Mouse (Mus musculus) kidney, adult 18-20 months (tissue): ENCODE measurements around the gene Ddr1.
"Not testable (repeated sequence)": the region's sequence is repeated elsewhere in the genome, so short reads cannot be mapped to it uniquely, and the experiment has no call there.

ENCODE experiments used
- DNase-seq: peaks from one replicate; pipeline ENCODE4 v3.0.0; 2021

Gene Ddr1

DNA sequence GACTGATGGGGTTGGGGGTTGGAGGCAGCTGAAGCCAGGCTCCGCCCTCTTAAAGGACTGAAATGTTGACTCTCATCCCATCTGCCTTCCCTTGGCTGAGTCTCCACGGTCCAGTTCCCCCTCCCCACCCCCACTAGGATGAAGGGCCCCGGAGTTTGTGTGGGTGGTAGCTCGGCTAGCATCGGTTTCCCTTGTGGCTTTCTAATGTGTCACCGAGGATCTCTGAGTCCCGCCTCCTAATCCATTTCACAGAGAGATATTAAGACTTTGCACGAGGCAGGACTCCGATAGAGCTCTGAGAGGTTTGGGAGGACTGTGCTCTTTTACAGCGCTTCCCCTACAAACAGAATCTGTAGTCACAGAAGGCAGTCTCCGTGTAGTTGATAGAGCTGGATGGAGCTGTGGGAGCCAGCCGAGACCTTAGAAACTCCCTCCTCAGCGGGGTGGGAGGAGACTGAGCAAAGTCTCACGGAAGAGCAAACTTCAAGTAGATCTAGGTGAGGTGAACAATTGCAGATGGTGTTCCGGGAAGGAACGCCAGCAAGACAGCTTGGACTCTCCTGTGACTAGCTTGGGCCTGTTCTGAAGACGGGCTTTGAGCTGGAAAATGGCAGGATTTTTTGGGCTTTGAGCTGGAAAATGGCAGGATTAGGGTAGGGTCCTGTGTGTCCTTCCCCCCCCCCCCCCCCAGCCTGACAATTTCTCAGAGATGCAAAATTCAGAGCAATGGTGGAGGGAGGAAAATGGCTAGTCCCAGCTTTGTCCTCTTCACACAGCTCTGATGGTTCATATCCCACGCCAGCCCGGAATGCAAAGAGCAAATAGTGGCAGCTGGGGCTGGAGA lies at the start of gene Ddr1:
TSS of gene Ddr1 (minus strand) at position 1 of the 844 bp plus-strand sequence.
- peak; percentile 76 for DNase-seq

DNA sequence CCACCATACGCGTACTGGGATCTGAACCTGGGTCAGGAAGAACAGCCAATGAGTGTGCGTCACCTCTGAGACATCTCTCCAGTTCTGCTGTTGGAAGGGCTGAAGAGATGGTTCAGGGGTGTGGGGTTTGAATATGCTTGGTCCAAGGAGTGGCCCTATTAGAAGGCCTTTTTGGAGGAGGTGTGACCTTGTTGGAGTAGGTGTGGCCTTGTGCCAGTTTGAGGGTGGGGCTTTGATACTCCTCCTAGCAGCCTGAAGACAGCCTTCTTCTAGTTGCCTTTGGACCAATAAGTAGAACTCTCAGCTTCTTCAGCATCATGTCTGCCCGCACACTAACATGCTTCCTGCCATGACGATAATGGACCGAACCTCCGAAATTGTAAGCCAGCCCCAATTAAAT lies 49.2 kb upstream of the Ddr1 start:
- no peak for DNase-seq

DNA sequence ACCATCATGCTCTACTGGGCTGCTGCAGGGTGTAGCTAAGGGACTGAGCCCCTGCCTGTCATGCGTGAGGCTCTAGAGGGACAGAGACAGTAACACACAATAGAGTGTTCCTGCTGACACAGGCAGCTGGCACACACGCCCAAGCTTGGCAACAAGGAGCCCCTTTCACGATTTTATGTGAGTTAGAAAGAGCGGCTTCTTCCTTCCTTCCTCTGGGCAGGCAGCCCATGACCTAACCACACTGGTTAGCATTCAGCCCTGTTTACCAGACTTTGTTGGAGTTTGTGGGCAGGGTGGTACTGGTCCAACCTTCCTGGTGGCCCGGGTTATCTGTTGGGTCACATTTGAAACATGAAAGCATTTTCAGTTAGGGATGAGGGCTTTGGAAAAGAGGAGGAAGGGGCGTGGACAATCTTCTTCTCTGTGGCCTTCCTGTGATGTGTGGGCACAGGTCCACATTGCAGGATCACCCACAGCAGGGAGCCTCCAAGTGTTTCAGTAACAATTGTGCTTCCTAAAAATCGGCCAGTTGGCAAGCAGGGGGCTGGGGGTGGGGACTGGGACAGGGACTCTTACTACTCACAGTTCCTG lies 47.9 kb upstream of the Ddr1 start:
- DNase-seq = peak; percentile 38

DNA sequence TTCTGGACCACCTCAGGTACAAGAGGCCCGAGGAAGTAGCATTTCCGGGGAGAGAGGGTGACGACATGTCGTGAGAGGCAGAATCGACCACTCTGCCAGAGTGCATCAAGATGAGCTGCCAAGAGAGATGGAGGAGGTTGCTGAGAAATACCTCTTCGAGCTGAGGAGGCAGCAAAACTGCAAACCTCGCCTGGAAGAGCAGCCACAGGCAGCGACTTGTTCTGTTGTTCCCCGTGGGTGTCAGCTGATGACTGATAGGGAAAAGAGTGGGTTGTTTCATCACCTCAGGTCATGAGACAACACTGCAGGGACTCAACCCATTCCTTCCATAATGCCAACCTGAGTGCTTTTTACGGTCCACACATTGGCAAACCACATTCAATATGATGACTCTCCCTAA lies 45.3 kb upstream of the Ddr1 start:
- DNase-seq = no peak

DNA sequence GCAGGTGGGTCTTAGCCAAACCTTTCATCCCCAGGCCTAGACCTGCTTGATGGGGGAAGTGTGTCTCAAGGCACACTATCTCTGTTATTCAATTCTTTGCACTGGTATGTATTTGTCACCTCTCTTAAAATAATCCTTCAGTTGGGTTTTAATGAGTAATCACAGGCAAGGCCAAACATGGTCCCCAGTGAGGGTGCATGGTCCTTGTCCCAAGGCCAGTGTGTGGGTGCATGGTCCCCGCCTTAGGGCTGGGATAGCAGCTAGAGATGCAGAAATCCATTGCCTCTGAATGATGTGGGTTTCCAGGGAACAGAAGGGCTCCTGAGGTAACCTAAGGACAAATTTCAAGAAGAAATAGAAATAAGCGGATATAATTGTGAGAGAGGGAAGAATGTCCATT lies 39.9 kb upstream of the Ddr1 start:
- no peak for DNase-seq

DNA sequence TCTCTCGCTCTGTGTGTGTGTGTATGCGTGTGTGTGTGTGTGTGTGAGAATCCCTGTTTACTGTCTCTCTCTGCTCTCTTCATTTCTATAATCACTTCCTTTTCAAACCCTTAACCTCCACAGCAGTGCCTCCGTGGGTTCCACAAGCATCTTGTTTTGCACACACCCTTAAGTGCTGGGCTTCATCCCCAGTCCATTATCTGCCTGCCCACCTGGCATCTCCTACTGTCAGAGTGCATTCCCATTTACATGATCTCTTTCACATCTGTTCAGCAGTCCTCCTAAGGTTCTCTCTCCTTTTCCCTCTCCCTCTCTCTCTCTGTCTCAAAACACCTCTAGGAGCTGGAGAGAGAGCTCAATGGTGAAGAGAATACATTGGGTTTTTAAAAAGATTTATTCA lies 38.5 kb upstream of the Ddr1 start:
- DNase-seq = no peak

DNA sequence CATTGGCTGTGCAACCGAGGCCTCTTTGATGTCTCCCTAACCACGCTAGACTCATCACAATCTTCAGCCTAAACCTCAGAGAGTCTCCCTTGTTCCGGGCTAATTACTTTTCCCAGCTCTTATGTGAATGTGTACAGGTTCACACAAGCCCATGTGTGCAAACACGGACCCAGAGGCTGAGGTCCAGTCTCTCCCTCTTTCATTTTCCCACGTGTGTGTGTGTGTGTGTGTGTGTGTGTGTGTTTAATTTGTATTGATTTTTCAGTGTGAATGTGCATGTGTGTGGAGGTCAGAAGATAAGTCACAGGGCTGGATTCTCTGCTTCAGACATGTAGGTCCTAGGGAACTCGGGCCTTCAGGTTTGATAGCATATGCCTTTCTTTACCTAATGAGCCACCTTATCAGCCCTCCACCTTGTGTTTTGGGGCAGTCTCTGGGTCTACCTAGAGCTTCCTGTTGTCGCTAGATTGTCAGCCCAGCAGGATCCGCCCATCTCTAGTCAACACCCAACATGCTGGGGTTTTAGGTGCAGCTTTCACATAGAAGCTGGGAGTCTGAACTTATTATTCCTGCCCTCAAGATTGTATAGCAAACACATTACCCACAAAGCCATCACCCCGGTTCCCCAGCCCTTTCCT lies 37.3 kb upstream of the Ddr1 start:
- no peak for DNase-seq

DNA sequence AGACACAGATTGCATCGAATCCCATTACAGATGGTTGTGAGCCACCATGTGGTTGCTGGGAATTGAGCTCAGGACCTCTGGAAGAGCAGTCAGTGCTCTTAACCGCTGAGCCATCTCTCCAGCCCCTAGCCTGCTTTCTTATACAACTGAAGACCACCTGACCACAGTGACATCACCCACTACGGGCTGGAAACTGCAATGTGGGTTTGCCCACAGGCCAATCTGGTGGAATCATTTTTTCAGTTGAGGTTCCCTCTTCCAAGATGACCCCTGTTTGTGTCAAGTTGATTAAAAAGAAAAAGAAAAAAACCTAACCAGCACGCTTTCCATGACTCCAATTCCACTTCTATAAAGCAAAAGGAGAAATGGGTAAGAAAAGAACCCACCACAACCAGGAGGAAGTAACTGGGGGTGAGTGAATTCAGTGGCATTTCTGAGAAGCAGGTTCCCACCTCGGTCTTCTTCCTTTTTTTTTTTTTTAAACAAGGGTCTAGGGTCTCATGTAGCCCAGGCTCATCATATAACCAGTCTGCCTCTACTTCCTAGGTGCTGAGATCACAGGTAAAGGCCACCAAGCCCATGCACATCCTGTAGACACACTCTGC lies 36.0 kb upstream of the Ddr1 start:
- no peak for DNase-seq

DNA sequence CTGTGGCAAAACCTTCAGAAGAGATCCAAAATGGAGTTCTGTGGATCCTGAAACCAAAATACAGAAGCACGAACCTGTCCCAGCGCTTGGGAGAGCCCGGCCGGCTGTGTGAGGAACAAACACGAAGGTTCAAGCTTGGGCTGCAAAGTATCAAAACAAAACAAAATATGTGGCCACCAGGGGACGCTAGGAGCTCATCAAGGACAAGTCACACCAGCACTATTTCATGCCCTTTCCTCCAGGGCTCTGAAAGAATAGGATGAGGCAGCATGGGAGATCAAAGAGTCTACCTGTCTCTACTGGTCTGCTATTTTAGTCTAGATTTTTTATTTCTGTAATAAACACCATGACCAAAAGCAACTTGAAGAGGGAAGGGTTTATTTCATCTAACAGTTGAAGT lies 35.3 kb upstream of the Ddr1 start:
- peak; percentile 92 for DNase-seq

DNA sequence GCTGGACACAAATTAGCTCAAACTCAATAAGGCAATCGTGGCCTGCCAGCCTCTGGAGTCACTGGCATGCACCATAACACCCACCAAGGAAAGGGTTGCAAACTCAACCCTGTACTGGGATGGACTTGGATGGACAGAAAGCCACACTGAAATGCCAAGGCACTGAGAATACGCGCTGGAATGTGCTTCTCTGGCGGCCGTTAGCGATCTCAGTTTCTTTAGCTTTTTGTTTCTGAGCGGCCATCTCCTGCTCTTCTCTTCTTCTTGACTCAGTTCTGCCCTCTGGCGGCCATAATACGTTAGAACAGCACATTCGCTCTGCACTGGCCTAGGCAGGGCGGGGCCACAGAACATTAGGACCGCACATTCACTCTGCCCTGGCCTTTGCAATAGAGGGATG lies 33.3 kb upstream of the Ddr1 start:
- peak; percentile 88 for DNase-seq

DNA sequence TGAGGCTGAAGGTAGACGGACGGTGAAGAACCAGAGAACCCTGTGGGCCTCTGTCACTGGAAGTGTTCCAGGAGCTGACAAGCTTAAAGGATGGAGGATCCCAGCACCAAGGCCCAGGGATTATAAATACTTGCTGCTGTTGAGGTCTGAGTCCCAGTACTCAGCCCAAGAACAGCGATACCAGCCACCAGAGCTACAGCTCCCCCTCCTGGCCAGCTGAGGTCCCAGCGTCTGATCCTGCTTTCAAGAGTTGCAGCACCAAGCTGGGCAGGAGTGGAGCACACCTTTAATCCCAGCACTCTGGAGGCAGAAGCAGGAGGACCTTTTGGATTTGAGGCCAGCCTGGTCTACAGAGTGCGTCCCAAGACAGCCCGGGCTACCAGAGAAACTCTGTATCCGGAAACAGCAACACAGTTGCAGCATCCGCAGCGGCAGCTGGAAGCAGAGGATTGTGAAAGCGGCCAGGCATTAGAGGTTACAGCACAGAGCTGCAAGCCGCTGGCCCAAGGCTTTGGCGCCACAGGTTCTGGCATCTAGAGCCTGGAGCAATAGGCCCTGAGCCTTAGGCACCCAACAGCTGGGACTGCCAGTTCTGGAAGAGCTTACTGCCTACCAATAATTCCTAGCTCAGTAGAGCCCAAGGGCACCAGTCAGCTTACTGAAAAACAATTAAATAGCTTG lies 32.0 kb upstream of the Ddr1 start:
- DNase-seq = peak; percentile 82

DNA sequence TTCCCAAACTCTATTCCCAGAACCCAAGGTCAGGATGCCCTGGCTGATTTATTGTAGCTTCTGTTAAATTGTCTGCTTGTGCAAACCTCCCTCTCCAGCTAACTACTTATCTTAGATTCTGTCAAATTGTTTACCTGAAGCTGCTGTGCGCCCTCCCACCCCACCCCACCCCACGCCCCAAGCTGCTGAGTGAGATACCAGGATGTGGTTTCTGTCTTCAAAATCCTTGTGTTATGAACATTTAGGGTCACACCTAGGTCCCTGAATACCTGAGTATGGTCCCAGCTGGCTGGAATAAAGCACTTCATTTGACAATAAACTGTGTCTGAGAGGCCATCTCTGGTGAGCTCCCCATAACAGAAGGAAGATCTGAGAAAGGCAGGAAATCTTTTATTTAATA lies 30.1 kb upstream of the Ddr1 start:
- DNase-seq = no peak

DNA sequence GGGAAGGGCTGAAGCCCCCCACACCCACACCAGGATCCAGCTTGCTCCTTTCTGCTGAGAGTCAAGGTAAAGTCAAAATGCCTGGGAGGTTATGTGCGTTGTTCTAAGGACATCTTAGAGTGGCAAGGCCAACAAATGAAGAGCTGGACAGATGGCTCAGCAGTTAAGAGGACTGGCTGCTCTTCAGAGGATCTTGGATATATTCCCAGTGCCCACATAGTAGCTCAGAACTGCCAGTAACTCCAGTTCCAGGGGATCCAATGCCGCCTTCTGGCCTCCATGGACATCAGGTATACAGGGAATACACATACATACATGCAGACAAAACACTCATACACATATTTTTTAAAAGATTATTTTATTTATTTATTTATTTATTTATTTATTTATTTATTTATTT lies 29.0 kb upstream of the Ddr1 start:
- DNase-seq = no peak

DNA sequence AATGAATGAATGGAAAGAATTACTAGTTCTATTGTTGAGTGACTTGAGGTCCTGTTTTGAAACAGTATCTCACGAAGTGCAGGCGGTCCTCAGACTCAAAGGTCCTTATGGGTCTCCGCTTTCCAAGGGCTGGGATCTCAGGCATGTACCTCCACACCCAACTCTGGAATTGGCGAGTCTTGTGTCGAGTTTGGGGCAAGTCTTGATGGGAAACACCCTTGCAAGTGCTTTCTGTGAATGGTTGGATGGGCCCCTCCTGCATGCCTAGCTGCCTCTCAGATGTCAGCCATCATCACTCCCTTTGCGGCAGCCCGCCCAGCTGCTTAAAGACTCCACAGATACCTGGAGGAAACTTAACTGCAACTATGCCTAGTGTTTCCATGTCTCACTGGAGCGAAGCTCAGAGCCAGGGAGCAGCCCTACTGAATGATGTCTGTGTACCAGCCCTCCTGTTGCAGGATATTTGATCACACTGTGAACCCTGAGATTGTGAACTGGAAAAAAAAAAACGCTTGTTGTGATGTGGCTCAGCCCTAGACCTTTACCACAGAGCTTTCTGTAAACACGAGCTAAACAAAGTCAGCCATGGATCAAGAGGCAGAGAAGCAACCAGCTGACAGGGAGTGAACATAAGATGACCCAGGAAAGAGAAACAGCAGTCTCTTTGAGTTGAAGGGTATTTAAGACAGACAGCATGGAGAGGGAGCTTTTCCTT lies 27.2 kb upstream of the Ddr1 start:
- DNase-seq = no peak

DNA sequence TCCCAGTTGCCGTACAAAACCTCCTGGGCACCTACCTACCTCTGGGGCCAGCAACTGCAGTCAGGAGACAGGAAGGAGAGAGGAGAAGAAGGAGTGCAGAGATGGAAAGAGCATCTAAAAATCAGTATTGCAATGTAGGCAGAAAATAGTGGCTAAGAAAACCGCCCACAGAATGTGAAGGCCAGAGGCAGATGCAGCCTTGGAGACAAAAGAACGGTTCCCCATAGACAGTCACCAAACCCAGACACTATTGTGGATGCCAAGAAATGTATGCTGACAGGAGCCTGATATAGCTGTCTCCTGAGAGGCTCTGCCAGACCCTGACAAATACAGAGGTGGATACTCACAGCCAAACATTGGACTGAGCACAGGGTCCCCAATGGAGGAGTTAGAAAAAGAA lies 25.7 kb upstream of the Ddr1 start:
- DNase-seq = not testable (repeated sequence)

DNA sequence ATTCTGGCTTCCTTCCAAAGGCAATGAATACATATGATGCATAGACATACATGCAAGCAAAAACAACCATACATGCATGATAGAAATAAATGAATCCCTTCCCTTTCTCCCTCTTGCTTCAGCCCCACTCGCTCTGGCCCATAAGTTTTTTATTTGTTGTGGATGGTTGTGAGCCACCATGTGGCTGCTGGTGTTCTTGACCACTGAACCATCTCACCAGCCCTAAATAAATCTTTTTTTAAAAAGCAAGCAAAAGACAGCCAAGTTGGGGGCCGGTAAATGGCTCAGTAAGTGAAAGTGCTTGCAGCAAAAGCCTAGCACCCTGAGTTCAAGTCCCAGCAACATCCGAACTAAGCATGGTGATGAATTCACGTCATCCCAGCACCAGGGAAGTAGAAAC lies 24.4 kb upstream of the Ddr1 start:
- DNase-seq = no peak

DNA sequence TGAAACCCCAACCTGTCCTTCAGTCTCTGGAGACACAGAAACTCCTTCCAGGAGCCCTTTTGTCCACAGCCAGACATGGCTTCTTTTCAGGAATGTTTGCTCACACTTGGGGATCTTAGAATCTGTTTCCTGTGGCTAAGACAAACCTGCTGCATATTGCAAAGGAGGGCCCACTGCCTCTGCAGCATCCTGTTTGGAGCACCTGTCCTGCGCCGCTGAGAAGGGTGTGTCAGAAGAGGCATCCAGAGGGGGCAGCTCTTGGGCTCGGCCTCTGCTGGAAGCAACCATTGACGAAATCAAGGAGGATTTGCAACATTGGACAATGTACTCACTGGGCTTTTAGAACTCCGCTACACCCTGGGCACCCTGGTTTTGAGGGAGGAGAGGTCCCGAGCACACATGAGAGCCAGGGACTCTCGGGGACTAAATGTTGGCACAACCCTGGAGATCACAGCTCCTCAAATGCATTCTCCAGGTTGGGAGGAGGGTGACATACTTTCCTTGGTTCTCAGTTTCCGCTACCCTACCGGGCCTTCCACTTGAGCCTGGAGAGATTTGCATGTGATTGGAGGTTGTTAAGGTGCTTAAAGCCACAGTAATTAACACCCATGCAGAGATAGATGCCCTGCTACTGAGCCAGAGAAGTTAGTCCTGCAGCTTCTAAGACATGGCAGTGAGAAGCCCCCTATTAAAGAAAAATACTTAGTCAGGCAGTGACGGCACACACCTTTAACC lies 23.2 kb upstream of the Ddr1 start:
- DNase-seq = no peak

DNA sequence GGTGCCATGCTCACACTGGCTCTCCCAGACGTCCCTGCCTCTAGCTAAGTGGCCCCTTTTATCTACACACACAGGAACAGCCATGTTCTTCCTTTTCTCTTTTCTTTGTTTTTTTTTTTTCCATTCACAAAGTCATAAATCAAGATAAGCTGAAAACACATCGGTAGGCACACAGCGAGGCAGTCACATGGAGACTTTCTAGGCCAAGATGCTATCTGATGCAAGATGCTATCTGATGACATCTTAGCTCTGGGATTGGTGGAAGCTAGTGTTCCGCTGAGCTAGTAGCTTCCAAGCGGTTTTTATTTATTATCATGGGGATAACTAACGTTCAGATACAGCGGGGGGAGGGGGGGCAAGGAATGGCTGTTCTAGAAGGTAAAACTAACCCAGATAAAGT lies 22.6 kb upstream of the Ddr1 start:
- no peak for DNase-seq

DNA sequence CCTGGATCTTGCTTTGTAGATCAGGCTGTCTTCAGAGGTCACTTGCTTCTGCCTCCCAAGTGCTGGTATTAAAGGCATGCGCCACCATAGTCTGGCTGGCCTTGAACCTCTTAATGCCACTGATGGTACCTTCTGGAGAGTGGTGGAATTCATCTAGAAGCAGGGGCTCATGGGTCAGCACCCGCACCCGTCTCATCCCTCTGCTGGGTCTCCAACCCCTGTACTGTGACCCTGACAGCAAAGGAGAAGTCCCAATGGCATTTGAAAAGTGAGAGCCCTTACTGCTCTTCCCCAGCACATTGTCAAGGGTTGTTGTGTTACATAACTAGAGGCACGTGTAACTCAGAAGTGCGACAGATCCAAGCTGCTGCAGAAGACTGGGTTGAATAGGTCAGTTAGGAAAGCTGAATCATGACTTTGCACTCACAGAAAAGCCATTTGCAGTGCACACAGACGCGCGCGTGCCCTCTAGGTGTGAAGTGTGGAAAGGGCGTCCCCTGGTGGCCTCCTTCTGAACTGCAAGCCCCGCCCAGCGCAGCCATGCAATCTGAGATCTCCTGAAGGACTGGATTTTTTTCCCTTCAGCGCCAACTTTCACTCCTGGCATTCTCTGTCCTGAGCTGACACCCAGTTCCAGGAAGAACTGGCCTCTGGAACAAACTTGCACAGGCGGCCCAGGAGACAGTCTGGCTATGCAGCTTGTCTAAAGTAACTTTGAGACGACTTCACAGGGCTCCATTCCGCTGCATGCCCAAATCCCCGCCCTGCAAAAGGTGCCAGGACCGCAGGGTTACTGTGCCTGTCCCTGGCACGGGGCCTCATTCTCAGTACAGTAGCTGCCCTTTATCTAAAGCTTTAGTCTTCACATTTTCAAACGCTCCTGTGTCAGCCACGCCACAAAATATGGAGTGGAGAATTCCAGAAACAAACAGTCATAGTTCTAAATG lies 21.1 kb upstream of the Ddr1 start:
- peak; percentile 98 for DNase-seq

DNA sequence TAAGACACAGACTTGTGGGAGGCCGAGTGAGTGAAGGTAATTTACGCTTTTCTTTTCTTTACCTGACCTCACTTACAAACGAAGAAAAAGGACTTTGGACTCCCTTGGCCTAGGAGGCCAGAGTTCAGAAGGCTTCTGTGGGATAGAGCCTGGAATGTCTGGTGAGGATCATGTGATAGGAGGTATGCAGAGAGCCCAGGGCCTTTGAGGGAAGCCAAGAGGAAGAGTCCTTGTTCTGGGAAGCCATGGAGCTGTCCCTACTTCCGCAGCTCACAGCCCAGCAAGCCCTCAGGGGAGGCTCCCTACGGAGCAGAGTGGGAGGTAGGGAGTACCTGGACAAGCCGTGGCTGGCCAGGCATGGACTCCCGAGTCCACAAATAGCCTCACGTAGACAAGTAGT lies 17.3 kb upstream of the Ddr1 start:
- DNase-seq = peak; percentile 68

DNA sequence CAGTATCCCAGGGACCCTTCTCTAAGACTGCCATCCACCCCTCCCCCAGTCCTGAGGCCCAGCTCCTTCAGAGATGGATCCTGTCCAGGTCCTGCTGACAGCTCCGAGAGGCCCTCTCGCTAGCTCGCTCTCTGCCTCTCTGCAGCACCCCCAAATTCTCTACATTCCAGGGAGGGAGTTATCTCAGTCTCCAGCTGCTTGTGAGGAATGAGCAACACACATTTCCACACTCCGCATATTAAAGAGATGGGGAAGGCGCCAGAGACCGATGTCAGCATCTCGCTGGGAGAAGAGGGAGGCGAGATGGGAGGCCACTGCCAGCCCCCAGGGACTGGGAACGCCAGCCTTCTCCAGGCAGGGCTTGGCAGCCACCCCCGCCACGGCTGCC lies 15.9 kb upstream of the Ddr1 start:
- peak; percentile 37 for DNase-seq
